Mouse (Mus musculus): ENCODE measurements around the gene Tiparp. TPM values are rescaled to one million over a fixed set of nuclear protein-coding genes. Genes with fewer than 3 reads are reported as not detected.
A peak's percentile ranks its signal among the peaks of the same experiment; 100 is the strongest.

Gene Tiparp
- polyA plus RNA-seq (2016; fragmentation: Nextera tagmentation; extraction: Ambion mirVana) = 37.5 and 45.9 TPM in 2 replicates

DNA sequence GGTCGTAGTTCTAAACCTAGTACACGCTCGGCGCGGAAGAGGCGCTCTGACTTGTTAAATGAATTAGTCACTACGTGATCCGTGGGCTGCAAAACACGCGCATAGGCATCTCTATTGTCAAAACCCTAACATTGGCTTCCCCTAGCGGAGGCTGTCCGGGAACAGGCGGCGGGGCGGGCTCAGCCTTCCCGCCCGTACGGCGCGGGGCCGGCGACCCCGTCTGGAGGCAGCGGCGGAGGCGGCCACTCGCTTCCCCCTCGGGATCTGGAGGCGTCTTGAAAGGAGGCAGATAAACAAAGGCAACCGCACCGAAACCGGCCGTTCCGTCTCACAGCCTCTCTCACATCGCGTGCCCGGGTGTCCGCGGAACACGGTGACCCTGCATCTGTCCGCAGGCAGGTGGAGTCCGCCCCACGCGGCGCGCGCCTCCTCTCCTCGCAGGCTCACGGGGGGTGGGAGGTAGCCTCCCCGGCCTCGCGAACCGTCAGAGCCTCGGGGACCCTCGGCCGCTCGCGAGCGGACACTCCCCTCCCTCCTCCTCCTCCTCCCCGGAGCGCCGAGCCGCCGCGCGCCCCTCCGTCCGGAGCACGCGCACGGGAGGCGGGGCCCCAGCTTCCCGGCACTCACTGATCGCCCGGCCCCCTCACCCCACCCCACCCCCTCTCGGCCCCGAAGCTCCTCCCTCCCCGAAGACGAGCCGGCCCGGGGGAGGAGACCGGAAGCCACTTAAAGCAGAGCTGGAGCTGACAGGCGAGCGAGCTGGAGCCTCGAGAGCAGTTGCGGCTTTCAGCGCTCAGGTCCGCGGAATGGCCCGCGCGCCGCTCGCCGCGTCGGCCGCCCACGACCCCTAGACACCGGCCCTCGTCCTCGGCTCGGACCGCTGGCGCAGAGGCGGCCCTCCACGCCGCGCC is at the start of gene Tiparp:
TSS of gene Tiparp (plus strand) at position 720 of the 911 bp plus-strand sequence.
- DNase-seq (ENCODE audit: low spot score) = peak; percentile 97
- peaks cover 4% of the 10 kb centered on the region; the same call in 1 of the 2 replicates for H3K4me1 ChIP-seq
- H3K36me3 ChIP-seq = peaks cover 17% of the 10 kb centered on the region
- H3K27me3 ChIP-seq (ENCODE audit: low read depth, poor library complexity, severe bottlenecking) = no peaks in the 10 kb centered on the region
- H3K9me3 ChIP-seq (replicated peaks) = no peaks in the 10 kb centered on the region
- H3K4me3 ChIP-seq = peak within 1 kb of the TSS; percentile 92
- under 1% methylated on average over 101 of the region's 109 CpGs for WGBS
- peak within 1 kb of the TSS; percentile 98 for H3K27ac ChIP-seq

- no peak overlapping the region for H3K27ac ChIP-seq
- no peak for DNase-seq (ENCODE audit: low spot score)
- no peaks in the 10 kb centered on the region for H3K36me3 ChIP-seq
- H3K9me3 ChIP-seq (replicated peaks) = no peaks in the 10 kb centered on the region
- H3K4me3 ChIP-seq = no peak overlapping the region
- 69% methylated on average over 6 of the region's 6 CpGs for WGBS
- H3K27me3 ChIP-seq (ENCODE audit: low read depth, poor library complexity, severe bottlenecking) = no peaks in the 10 kb centered on the region
- no peaks in the 10 kb centered on the region for H3K4me1 ChIP-seq
Measured at GRCm38 (mm10) chr3:65480676-65481075, 47.5 kb upstream of the Tiparp start.

DNA sequence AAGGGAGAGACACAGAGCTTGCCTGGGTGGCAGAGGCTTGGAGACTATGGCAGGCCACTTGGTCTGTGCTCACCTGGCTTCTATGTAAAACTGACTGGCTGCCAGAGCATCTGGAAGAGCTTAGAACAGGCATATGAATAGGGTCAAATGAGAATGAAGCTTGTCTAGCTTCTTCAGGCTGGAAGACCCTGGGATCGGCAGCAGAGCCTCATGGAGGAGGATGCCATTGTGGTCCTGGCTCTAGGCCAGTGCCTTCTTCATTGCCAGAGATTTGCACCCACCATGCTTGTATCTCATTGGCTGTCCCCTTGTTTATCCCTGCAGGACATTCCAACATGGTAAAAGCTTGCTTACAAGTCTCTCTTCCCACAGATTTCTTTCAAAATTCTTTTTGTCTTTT is 45.9 kb upstream of the Tiparp start:
- H3K27ac ChIP-seq = no peak overlapping the region
- no peaks in the 10 kb centered on the region for H3K9me3 ChIP-seq (replicated peaks)
- H3K4me1 ChIP-seq = no peaks in the 10 kb centered on the region
- H3K4me3 ChIP-seq = no peak overlapping the region
- no peaks in the 10 kb centered on the region for H3K36me3 ChIP-seq
- no peaks in the 10 kb centered on the region for H3K27me3 ChIP-seq (ENCODE audit: low read depth, poor library complexity, severe bottlenecking)
- WGBS = 83% methylated on average over 1 of the region's 1 CpGs
- no peak for DNase-seq (ENCODE audit: low spot score)

DNA sequence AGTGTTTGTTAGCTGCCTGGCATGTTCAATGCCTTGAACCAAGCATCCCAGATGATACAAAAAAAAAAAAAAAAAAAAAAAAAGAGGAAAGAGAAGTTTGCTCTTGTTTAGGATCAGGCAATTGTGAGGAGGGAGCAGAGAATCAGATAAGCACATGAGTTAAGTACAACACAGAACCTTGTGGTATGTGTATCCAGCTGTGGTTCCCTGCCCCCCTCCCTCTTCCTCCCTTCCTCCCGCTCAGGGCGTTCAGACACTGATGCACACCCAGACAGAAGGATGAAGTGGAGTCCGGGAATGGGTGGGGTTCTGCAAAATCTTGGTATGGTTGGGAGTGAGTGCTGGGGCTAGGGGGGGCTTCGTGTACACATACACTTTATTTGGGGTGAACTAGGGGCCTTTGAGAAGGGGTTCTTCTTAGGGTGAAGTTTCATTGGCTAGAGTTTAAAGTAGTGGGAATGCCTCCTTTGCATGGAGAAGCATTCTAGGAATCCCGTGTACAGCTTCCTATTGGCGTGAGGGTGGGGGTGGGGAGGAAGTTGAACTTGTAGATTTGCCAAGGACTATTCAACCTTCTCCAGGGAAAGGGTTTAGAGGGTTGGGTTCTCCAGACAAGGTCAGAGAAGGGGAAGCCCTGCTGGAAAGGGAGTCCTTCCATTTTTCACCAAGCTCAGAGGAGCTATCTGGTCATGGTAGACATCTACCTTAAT is 45.4 kb upstream of the Tiparp start:
- Histone ChIP-seq H3K27ac (no peak overlapping the region), H3K4me3 (no peak overlapping the region), H3K4me1 (no peaks in the 10 kb centered on the region), H3K36me3 (no peaks in the 10 kb centered on the region), H3K9me3 (replicated peaks) (no peaks in the 10 kb centered on the region), H3K27me3 (ENCODE audit: low read depth, poor library complexity, severe bottlenecking) (no peaks in the 10 kb centered on the region)
- WGBS = 84% methylated on average over 6 of the region's 6 CpGs
- DNase-seq (ENCODE audit: low spot score) = no peak

DNA sequence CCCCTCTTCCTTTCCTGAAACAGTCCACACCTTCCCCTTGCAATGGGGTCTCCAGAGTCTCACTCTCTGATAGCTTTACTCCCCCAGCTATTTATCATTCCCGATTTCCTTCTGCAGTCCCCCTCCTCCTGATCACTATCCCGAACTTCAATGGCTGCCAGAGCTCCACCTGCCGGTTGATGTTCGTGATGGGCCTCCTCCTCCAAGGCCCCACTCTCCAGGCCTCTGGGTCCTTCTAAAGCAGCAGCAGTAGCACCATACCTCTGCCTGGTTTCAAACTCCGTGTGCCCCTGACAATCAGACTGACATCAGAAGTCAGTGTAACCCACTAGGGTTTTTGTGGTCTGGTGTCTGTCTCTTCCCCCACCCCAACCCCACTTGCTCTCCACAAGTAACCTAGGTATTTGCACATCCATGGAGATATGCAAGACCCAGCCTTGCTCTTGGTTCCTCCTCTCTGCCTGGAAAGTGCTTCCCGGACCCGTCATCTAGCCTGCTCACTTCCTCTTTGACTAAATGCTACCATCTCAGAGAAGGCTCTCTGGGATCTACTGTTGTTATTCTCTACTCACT is 44.0 kb upstream of the Tiparp start:
- H3K27ac ChIP-seq = no peak overlapping the region
- no peak for DNase-seq (ENCODE audit: low spot score)
- peaks cover 12% of the 10 kb centered on the region for H3K4me1 ChIP-seq
- no peaks in the 10 kb centered on the region for H3K9me3 ChIP-seq (replicated peaks)
- WGBS = 64% methylated on average over 7 of the region's 7 CpGs
- no peaks in the 10 kb centered on the region for H3K36me3 ChIP-seq
- no peaks in the 10 kb centered on the region for H3K27me3 ChIP-seq (ENCODE audit: low read depth, poor library complexity, severe bottlenecking)
- no peak overlapping the region for H3K4me3 ChIP-seq

DNA sequence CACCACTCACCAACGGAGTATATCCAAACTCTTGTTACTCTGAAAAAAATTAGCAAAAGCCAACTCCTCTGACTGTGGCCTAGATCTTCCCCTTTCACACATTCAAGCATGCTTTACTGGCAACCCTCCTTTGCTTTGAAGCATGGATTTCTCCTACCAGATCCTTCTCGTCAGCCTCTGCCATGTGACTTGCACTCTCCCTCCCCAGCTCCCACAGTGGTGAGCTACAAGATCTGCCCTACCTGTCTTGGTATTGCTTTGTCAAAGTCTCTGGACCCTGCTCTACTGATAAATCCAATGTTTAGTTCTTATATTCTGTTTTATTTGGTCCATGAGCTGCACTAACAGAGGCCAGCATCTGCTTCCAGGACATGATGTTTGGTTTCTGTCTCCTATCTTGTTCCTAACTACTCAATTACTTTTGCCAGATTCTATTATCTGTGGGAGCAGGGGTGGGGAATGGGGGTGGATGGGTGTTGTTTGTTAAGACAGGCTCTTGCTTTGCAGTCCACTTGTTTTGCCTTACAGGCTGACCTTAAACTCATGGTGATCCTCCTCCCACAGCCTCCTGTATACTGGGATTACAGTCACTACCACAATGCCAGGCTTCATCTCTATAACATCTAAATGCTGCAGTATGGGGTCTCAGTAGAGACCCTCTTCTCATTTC is 40.7 kb upstream of the Tiparp start:
- H3K27me3 ChIP-seq (ENCODE audit: low read depth, poor library complexity, severe bottlenecking) = no peaks in the 10 kb centered on the region
- H3K36me3 ChIP-seq = no peaks in the 10 kb centered on the region
- no peaks in the 10 kb centered on the region for H3K9me3 ChIP-seq (replicated peaks)
- WGBS = 78% methylated on average over 2 of the region's 2 CpGs
- H3K4me1 ChIP-seq = peaks cover 12% of the 10 kb centered on the region
- no peak for DNase-seq (ENCODE audit: low spot score)
- no peak overlapping the region for H3K4me3 ChIP-seq
- H3K27ac ChIP-seq = no peak overlapping the region

DNA sequence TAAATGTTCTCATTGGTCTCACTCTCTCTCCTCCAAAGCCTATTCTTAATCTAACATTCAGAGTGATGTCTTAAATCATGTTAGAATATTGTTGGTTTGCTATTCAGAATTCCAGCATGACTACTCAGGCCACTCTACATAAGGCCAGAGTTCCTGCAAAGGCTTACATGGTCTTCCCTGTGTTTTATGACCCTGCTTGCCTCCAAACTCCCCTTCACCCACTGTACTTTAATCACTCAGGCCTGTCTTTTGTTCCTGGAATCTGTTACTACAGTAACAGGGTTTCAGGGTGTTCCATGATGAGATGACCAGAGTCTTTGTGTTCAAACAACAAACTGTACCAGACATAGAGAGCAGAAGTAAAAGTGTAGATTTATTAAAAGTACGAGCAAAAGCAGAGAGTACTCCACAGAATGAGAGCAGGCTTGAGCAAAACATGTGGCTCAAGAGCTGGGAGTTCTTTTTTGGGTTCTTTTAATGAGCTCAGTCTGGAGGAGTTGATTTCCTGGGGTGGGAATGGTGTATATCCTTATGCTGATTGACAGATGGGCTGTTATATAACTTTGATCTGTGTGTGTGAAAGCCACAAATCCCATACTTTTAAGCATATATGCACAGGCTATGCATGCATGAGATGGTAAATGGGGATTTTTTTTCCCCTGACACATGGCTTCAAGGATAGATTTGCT is 39.5 kb upstream of the Tiparp start:
- Histone ChIP-seq H3K27ac (0 out of 2 replicates have a peak overlapping the region, but pooled peaks have one; percentile 47), H3K9me3 (replicated peaks) (no peaks in the 10 kb centered on the region), H3K27me3 (ENCODE audit: low read depth, poor library complexity, severe bottlenecking) (no peaks in the 10 kb centered on the region), H3K36me3 (no peaks in the 10 kb centered on the region), H3K4me1 (peaks cover 12% of the 10 kb centered on the region), H3K4me3 (no peak overlapping the region)
- no peak for DNase-seq (ENCODE audit: low spot score)
- 78% methylated on average over 1 of the region's 1 CpGs for WGBS

GRCm38 (mm10) chr3:65489601-65490000 is 38.6 kb upstream of the Tiparp start:
- H3K9me3 ChIP-seq (replicated peaks) = no peaks in the 10 kb centered on the region
- no peak overlapping the region for H3K4me3 ChIP-seq
- H3K27me3 ChIP-seq (ENCODE audit: low read depth, poor library complexity, severe bottlenecking) = no peaks in the 10 kb centered on the region
- WGBS = 77% methylated on average over 6 of the region's 6 CpGs
- H3K36me3 ChIP-seq = no peaks in the 10 kb centered on the region
- H3K4me1 ChIP-seq = peaks cover 18% of the 10 kb centered on the region
- H3K27ac ChIP-seq = no peak overlapping the region
- no peak for DNase-seq (ENCODE audit: low spot score)

GRCm38 (mm10) chr3:65494291-65494763 is 33.9 kb upstream of the Tiparp start:
- no peak overlapping the region for H3K4me3 ChIP-seq
- no peaks in the 10 kb centered on the region for H3K9me3 ChIP-seq (replicated peaks)
- WGBS = 40% methylated on average over 9 of the region's 9 CpGs
- no peaks in the 10 kb centered on the region for H3K27me3 ChIP-seq (ENCODE audit: low read depth, poor library complexity, severe bottlenecking)
- DNase-seq (ENCODE audit: low spot score) = no peak
- no peak overlapping the region for H3K27ac ChIP-seq
- H3K36me3 ChIP-seq = no peaks in the 10 kb centered on the region
- peaks cover 7% of the 10 kb centered on the region for H3K4me1 ChIP-seq

- Histone ChIP-seq H3K27ac (no peak overlapping the region), H3K9me3 (replicated peaks) (no peaks in the 10 kb centered on the region), H3K4me3 (no peak overlapping the region), H3K27me3 (ENCODE audit: low read depth, poor library complexity, severe bottlenecking) (no peaks in the 10 kb centered on the region), H3K4me1 (no peaks in the 10 kb centered on the region), H3K36me3 (no peaks in the 10 kb centered on the region)
- 92% methylated on average over 2 of the region's 2 CpGs for WGBS
- no peak for DNase-seq (ENCODE audit: low spot score)
Measured at GRCm38 (mm10) chr3:65507766-65508165, 20.4 kb upstream of the Tiparp start.

GRCm38 (mm10) chr3:65510588-65510987 is 17.6 kb upstream of the Tiparp start:
- DNase-seq (ENCODE audit: low spot score) = no peak
- 77% methylated on average over 2 of the region's 2 CpGs for WGBS
- no peaks in the 10 kb centered on the region for H3K9me3 ChIP-seq (replicated peaks)
- H3K27ac ChIP-seq = no peak overlapping the region
- H3K4me3 ChIP-seq = no peak overlapping the region
- H3K27me3 ChIP-seq (ENCODE audit: low read depth, poor library complexity, severe bottlenecking) = no peaks in the 10 kb centered on the region
- no peaks in the 10 kb centered on the region for H3K4me1 ChIP-seq
- no peaks in the 10 kb centered on the region for H3K36me3 ChIP-seq

GRCm38 (mm10) chr3:65515751-65516150 is 12.5 kb upstream of the Tiparp start:
- Histone ChIP-seq H3K27me3 (ENCODE audit: low read depth, poor library complexity, severe bottlenecking) (no peaks in the 10 kb centered on the region), H3K36me3 (no peaks in the 10 kb centered on the region), H3K27ac (no peak overlapping the region), H3K4me1 (peaks cover 7% of the 10 kb centered on the region), H3K4me3 (no peak overlapping the region), H3K9me3 (replicated peaks) (no peaks in the 10 kb centered on the region)
- DNase-seq (ENCODE audit: low spot score) = no peak
- WGBS = 86% methylated on average over 2 of the region's 2 CpGs

Measured in limb, embryonic 10.5 days (tissue).